Mouse (Mus musculus) midbrain, embryonic 14.5 days (tissue): ENCODE measurements around the gene Scaf8. TPM values are rescaled to one million over a fixed set of nuclear protein-coding genes. Genes with fewer than 3 reads are reported as not detected.
"Not testable (repeated sequence)": the region's sequence is repeated elsewhere in the genome, so short reads cannot be mapped to it uniquely, and the experiment has no call there.

Experiments used
- ATAC-seq: fragments of 200-750 bp; cut with Nextera tagmentation; 2 replicates; pipeline ENCODE4 v1.8.0; 2017; ENCODE audit warnings: moderate number of reproducible peaks, moderate library complexity; ENCODE audit not compliant: low FRiP score, low TSS enrichment
- DNase-seq: peaks from one replicate; pipeline ENCODE4 v3.0.0-alpha.2; 2015
- H3K27ac ChIP-seq: fragments of 300-500 bp; sonication (generic); replicated peaks from 2 replicates; pipeline ENCODE4 v1.5.1; 2014; ENCODE audit warnings: mild to moderate bottlenecking, low read depth, low read length, moderate library complexity
- H3K27me3 ChIP-seq: fragments of 300-500 bp; sonication (generic); 2 replicates; pipeline ENCODE4 v1.6.1; 2014; ENCODE audit warnings: low read length, control low read depth, mixed read lengths; ENCODE audit not compliant: control insufficient read depth, insufficient read depth
- H3K36me3 ChIP-seq: fragments of 300-500 bp; sonication (generic); 2 replicates; pipeline ENCODE4 v1.6.1; 2014; ENCODE audit warnings: low read length, control low read depth; ENCODE audit not compliant: control insufficient read depth, insufficient read depth
- H3K4me1 ChIP-seq: fragments of 300-500 bp; sonication (generic); 2 replicates; pipeline ENCODE4 v1.6.1; 2014; ENCODE audit warnings: mild to moderate bottlenecking, antibody characterized with exemption, low read length, control low read depth; ENCODE audit not compliant: control insufficient read depth, insufficient read depth
- H3K4me2 ChIP-seq: fragments of 300-500 bp; sonication (generic); 2 replicates; pipeline ENCODE4 v1.6.1; 2014; ENCODE audit warnings: mild to moderate bottlenecking, low read length, moderate library complexity
- H3K4me3 ChIP-seq: fragments of 300-500 bp; sonication (generic); replicated peaks from 2 replicates; pipeline ENCODE4 v1.5.1; 2014; ENCODE audit warnings: low read depth, low read length
- H3K9ac ChIP-seq: fragments of 300-500 bp; sonication (generic); replicated peaks from 2 replicates; pipeline ENCODE4 v1.6.1; 2014; ENCODE audit warnings: mild to moderate bottlenecking, low read length, moderate library complexity
- H3K9me3 ChIP-seq: fragments of 300-500 bp; sonication (generic); 2 replicates; pipeline ENCODE4 v1.6.1; 2016; ENCODE audit warnings: low read length, control low read depth, mixed read lengths; ENCODE audit not compliant: control insufficient read depth
- WGBS: fragments of 180-500 bp; shearing (Covaris S2); extraction: QIAGEN DNeasy Blood & Tissue Kit; methylation state at CpG from one replicate; pipeline ENCODE4 v1.1.7; 2014; 5-methylcytosine and 5-hydroxymethylcytosine counted together
- polyA plus RNA-seq: library from polyadenylated mRNA; unstranded; fragments of >200 nt; fragmentation: Nextera tagmentation; extraction: Ambion mirVana; gene quantifications from 2 replicates; pipeline ENCODE4 v1.2.1, GENCODE M21; 2014

Scaf8 gene
- polyA plus RNA-seq, 1 experiment from 2014 or later: 20.8 TPM

- not testable (repeated sequence) for H3K36me3 ChIP-seq, H3K27ac ChIP-seq, H3K9me3 ChIP-seq, H3K4me1 ChIP-seq, ATAC-seq, H3K9ac ChIP-seq, H3K27me3 ChIP-seq
- Histone ChIP-seq H3K4me2 (peak overlapping the region; percentile 42), H3K4me3 (peak overlapping the region; percentile 43)
- 2% methylated on average over 25 of the region's 25 CpGs for WGBS
- DNase-seq: peak; percentile 70
Observed at GRCm38 (mm10) chr17:3082756-3083749, 31.7 kb upstream of the Scaf8 start.

DNA sequence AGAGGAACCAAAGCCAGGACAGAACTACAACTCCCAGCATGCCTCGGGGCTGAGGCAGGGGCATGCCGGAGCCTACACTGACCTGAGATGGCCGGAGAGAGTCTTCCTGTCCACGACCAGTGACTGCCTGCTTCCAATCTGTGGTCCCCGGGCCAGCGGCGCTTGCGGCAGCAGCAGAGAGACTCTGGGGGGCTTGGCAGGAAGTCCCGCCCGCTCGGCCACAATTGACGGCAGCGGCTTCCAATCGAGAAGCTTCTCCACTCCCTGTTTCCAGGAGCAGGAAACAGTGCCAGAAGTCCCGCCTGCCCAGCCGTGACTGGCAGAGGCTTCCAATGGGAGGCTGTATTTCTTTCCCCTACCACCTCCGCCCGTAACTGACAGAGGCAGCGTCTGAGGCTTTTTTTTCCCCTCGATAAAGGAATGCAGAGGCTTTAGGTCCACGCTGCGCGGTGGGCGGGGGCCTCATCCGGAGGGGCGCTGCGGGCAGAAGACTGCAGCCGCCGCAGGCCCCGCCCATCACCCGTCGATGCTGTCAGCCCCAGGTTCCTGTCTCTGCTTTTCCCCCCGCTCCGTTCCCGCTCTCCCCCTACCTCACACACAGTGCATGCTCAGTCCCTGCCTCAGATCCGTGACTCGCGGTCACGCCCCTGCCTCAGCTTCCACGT lies 30.8 kb upstream of the Scaf8 start:
- ATAC-seq: peak; percentile 67
- Histone ChIP-seq H3K4me2 (peak overlapping the region; percentile 59), H3K9ac (peak overlapping the region; percentile 57; the same call in 1 of the 2 replicates), H3K27ac (peak overlapping the region; percentile 94), H3K27me3 (no peaks in the 10 kb centered on the region), H3K9me3 (no peaks in the 10 kb centered on the region), H3K4me1 (no peaks in the 10 kb centered on the region), H3K4me3 (peak overlapping the region; percentile 43), H3K36me3 (no peaks in the 10 kb centered on the region)
- WGBS: under 1% methylated on average over 39 of the region's 40 CpGs
- peak; percentile 95 for DNase-seq

GRCm38 (mm10) chr17:3084551-3084930 lies 30.2 kb upstream of the Scaf8 start:
- H3K27me3 ChIP-seq: no peaks in the 10 kb centered on the region
- peak overlapping the region; percentile 57 for H3K9ac ChIP-seq
- H3K4me3 ChIP-seq: peak overlapping the region; percentile 43
- ATAC-seq: peak; percentile 29
- peak overlapping the region; percentile 59 for H3K4me2 ChIP-seq
- WGBS: under 1% methylated on average over 31 of the region's 31 CpGs
- no peaks in the 10 kb centered on the region for H3K4me1 ChIP-seq
- H3K36me3 ChIP-seq: no peaks in the 10 kb centered on the region
- H3K9me3 ChIP-seq: no peaks in the 10 kb centered on the region
- DNase-seq: peak; percentile 88
- H3K27ac ChIP-seq: peak overlapping the region; percentile 94

DNA sequence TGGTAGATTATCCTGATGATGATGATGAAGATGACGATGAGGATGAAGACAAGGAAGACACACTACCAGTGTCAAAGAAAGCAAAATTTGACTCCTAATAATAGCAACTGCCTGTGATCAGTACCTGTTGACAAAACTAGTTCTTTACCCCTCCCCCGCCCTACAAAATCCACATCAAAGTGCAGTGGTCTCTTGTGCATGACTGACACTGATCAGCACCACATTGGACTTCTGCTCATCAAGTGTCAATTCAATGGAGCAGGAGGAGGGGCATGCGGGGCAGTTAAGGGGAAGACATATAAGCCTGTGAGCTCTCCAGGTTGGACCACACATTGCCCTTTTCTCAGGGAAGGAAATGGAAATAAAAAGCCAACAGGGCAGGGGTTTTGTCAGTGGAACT lies 29.6 kb upstream of the Scaf8 start:
- H3K27ac ChIP-seq: peak overlapping the region; percentile 94; the same call in 1 of the 2 replicates

DNA sequence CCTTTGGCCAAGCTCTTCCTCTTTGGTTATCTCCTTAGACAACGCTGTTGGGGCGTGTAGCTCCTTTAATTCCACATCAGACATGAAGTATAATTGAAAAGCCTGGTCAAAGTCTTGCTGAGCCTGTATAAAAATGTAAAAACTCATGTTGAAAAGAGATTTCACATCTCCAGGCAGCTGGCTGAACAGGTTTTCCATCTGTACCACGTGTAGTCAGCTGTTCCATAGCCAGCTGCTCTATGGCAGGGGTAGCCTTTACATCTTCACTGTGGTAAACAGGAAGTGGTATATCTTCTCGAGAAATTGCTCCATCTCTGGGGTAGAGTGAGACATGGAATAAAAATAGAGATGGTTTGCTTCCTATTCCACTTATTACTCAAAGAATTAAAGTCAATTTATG lies 22.1 kb upstream of the Scaf8 start:
- ATAC-seq (no peak), DNase-seq (no peak)
- no peak overlapping the region for H3K27ac ChIP-seq
- no peaks in the 10 kb centered on the region for H3K4me1 ChIP-seq
- H3K36me3 ChIP-seq: no peaks in the 10 kb centered on the region
- no peaks in the 10 kb centered on the region for H3K27me3 ChIP-seq
- H3K9me3 ChIP-seq: no peaks in the 10 kb centered on the region
- H3K9ac ChIP-seq: no peak overlapping the region
- 58% methylated on average over 4 of the region's 4 CpGs for WGBS
- H3K4me3 ChIP-seq: no peak overlapping the region
- H3K4me2 ChIP-seq: no peak overlapping the region

More for the DNA sequence above, 29.6 kb upstream of the Scaf8 start:
- Histone ChIP-seq H3K4me1 (no peaks in the 10 kb centered on the region), H3K4me2 (peak overlapping the region; percentile 59), H3K4me3 (peak overlapping the region; percentile 43), H3K9ac (peak overlapping the region; percentile 57; the same call in 1 of the 2 replicates), H3K27me3 (no peaks in the 10 kb centered on the region), H3K9me3 (no peaks in the 10 kb centered on the region), H3K36me3 (no peaks in the 10 kb centered on the region)
- ATAC-seq (no peak), DNase-seq (peak; percentile 30)
- WGBS: 67% methylated on average over 3 of the region's 3 CpGs

GRCm38 (mm10) chr17:3099273-3099672 lies 15.5 kb upstream of the Scaf8 start:
- not testable (repeated sequence) for H3K9ac ChIP-seq, H3K27me3 ChIP-seq, H3K4me3 ChIP-seq, DNase-seq, H3K4me2 ChIP-seq, H3K36me3 ChIP-seq, H3K27ac ChIP-seq, H3K9me3 ChIP-seq, ATAC-seq, H3K4me1 ChIP-seq
- WGBS: 84% methylated on average over 1 of the region's 1 CpGs

GRCm38 (mm10) chr17:3102336-3103165 lies 12.2 kb upstream of the Scaf8 start:
- Histone ChIP-seq H3K4me1 (no peaks in the 10 kb centered on the region), H3K4me3 (0 out of 2 replicates have a peak overlapping the region, but pooled peaks have one; percentile 8), H3K9ac (no peak overlapping the region), H3K27me3 (no peaks in the 10 kb centered on the region), H3K27ac (no peak overlapping the region), H3K9me3 (no peaks in the 10 kb centered on the region), H3K36me3 (0 out of 2 replicates have a peak, but pooled peaks cover 5% of the 10 kb centered on the region), H3K4me2 (peak overlapping the region; percentile 45)
- ATAC-seq (peak; percentile 66; the same call in 1 of the 2 replicates), DNase-seq (peak; percentile 49)
- 3% methylated on average over 14 of the region's 14 CpGs for WGBS
